Mouse (Mus musculus) intestine, embryonic 14.5 days (tissue): ENCODE results near the gene Gm48551. TPM values are rescaled to one million over a fixed set of nuclear protein-coding genes. Genes with fewer than 3 reads are reported as not detected.
A peak's percentile ranks its signal among the peaks of the same experiment; 100 is the strongest.

ENCODE experiments used
- ATAC-seq: fragments of 200-750 bp; cut with Nextera tagmentation; replicated peaks from 2 replicates; pipeline ENCODE4 v1.8.0; 2017; ENCODE audit warnings: low read depth, moderate number of reproducible peaks, moderate TSS enrichment, moderate library complexity; ENCODE audit not compliant: low FRiP score, low TSS enrichment
- DNase-seq: peaks from one replicate; pipeline ENCODE4 v3.0.0-alpha.2; 2018; ENCODE audit warnings: low spot score
- H3K27ac ChIP-seq: fragments of 300-500 bp; sonication (generic); 2 replicates; pipeline ENCODE4 v1.5.1; 2014; ENCODE audit warnings: low read depth, mild to moderate bottlenecking, control low read depth
- H3K27me3 ChIP-seq: fragments of 300-500 bp; sonication (generic); replicated peaks from 2 replicates; pipeline ENCODE4 v1.6.1; 2014; ENCODE audit warnings: low read length, control low read depth; ENCODE audit not compliant: control insufficient read depth, insufficient read depth
- H3K36me3 ChIP-seq: fragments of 300-500 bp; sonication (generic); 2 replicates; pipeline ENCODE4 v1.6.1; 2014; ENCODE audit warnings: low read length, control low read depth; ENCODE audit not compliant: control insufficient read depth, insufficient read depth
- H3K4me1 ChIP-seq: fragments of 300-500 bp; sonication (generic); replicated peaks from 2 replicates; pipeline ENCODE4 v1.6.1; 2014; ENCODE audit warnings: low read length, control low read depth, mixed read lengths; ENCODE audit not compliant: control insufficient read depth, insufficient read depth
- H3K4me2 ChIP-seq: fragments of 300-500 bp; sonication (generic); 2 replicates; pipeline ENCODE4 v1.6.1; 2014; ENCODE audit warnings: low read length
- H3K4me3 ChIP-seq: fragments of 300-500 bp; sonication (generic); 2 replicates; pipeline ENCODE4 v1.5.1; 2014; ENCODE audit warnings: low read depth, low read length, control low read depth, mixed read lengths
- H3K9ac ChIP-seq: fragments of 300-500 bp; sonication (generic); 2 replicates; pipeline ENCODE4 v1.6.1; 2014; ENCODE audit warnings: mild to moderate bottlenecking, low read length
- H3K9me3 ChIP-seq: fragments of 300-500 bp; sonication (generic); 2 replicates; pipeline ENCODE4 v1.6.1; 2016; ENCODE audit warnings: low read length, control low read depth; ENCODE audit not compliant: control insufficient read depth
- WGBS: fragments of 180-500 bp; shearing (Covaris S2); extraction: QIAGEN DNeasy Blood & Tissue Kit; methylation state at CpG from one replicate; pipeline ENCODE4 v1.1.7; 2014; 5-methylcytosine and 5-hydroxymethylcytosine counted together
- polyA plus RNA-seq: library from polyadenylated mRNA; unstranded; fragments of >200 nt; fragmentation: Nextera tagmentation; extraction: Ambion mirVana; gene quantifications from 2 replicates; pipeline ENCODE4 v1.2.1, GENCODE M21; 2014

Gm48551 gene
- polyA plus RNA-seq, 1 experiment from 2014 or later, result 4.2 TPM

DNA sequence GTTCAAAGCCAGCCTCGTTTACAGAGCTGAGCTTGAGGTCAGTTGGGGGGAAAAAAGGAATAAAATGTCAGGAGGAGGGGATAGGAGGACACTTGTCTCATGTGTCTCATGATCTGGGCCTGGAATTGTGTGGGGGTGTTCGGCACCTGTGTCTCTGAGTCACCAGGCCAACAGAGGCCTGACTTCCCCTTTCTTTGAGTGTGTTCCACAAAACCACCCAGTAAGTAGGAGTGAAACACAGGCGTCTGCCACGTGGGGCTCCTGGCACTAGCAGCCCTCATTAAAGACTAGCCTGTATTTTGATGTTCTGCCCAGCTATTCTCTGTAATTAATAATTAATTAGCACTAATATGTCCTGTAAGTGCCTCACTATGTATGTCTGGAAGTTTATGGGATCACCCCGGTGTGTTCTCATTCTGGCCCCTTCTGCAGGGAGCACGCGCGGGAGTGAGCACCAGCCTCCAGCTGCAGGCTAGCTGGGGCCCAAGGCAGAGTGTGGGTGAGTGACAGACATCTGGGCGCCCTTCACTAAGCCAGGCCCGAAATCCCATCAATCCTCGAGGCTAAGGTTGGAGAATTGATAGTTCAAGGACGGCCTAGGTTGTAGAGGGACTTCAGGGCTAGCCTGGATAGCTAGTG is 27.8 kb upstream of the Gm48551 start:
- no peaks in the 10 kb centered on the region for H3K9me3 ChIP-seq
- H3K4me3 ChIP-seq, result no peak overlapping the region
- WGBS, result 58% methylated on average over 12 of the region's 12 CpGs
- peak overlapping the region; percentile 97 for H3K4me2 ChIP-seq
- H3K9ac ChIP-seq, result no peak overlapping the region
- no peaks in the 10 kb centered on the region for H3K36me3 ChIP-seq
- ATAC-seq (no peak), DNase-seq (no peak)
- peaks cover 18% of the 10 kb centered on the region for H3K4me1 ChIP-seq
- no peak overlapping the region for H3K27ac ChIP-seq
- no peaks in the 10 kb centered on the region for H3K27me3 ChIP-seq

DNA sequence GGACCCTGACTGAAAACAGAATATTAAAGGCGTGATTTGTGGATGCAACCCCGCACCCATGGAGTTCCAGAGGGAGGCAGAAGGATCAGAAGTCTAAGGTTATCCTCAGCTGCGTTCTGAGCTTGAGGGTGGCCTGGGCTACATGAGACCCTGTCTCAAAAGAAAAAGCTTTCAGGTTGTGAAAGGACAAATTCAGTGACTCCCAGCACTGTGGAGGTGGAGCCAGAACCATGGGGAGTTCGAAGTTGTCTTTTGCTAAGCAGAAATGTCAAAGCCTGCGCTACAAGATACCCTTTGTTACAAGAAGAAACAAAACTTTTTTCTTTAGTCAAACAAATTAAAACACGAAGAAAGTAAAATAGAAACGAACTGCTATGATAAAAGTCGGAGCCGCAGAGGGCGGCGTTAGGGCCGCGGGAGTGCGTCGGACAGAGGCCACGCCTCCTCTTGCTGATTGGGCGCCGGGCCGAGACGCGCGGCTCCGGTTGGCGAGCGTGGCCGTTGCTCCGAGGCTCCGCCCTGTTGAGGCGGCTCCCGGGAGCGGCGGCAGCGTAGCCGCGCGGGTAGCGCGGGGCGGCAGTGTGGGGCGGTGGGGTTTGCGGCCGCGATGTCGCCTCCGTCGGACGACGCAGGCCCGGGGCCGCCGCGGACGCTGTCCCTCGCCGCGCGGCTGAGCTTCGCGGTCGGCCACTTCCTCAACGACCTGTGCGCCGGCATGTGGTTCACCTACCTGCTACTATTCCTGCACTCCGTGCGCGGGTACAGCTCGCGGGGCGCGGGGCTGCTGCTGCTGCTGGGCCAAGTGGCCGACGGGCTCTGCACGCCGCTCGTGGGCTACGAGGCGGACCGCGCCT is 27.0 kb upstream of the Gm48551 start, which contains the start of gene Mfsd12:
Gene Mfsd12, plus strand, starts transcription at position 501 of the 854 bp plus-strand sequence.
- H3K27ac ChIP-seq, result no peak within 1 kb of the TSS
- H3K4me1 ChIP-seq, result peaks cover 18% of the 10 kb centered on the region
- peak within 1 kb of the TSS; percentile 73 for H3K9ac ChIP-seq
- ATAC-seq (peak; percentile 82), DNase-seq (no peak)
- H3K27me3 ChIP-seq, result no peaks in the 10 kb centered on the region
- H3K9me3 ChIP-seq, result no peaks in the 10 kb centered on the region
- peak within 1 kb of the TSS; percentile 97 for H3K4me2 ChIP-seq
- peak within 1 kb of the TSS; percentile 71 for H3K4me3 ChIP-seq
- WGBS, result 2% methylated on average over 78 of the region's 79 CpGs
- peaks cover 6% of the 10 kb centered on the region; the same call in 1 of the 2 replicates for H3K36me3 ChIP-seq

DNA sequence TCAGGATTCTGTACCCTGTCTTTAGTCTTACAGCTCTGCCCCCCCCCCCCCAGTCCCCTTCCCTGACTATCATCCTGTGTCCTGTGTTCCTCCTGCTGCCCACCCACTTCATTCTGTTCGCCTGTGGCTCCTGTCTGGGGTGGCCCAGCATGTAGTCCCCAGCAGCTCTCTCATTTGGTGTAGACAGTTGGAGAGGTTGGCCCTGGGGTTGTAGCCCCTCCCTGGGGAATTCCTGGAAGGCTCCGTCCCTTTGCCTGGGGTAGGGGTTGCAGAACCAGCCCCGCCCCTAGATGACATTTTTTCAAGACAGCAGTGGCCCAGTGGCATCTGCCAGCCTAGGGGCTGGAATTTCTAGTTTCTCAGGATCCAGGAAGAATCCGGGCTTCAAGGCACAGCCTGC is 26.1 kb upstream of the Gm48551 start:
- Histone ChIP-seq H3K27ac (no peak overlapping the region), H3K27me3 (peaks cover 8% of the 10 kb centered on the region), H3K9me3 (no peaks in the 10 kb centered on the region), H3K9ac (peak overlapping the region; percentile 73), H3K4me3 (peak overlapping the region; percentile 71), H3K36me3 (peaks cover 9% of the 10 kb centered on the region; the same call in 1 of the 2 replicates), H3K4me1 (peaks cover 18% of the 10 kb centered on the region), H3K4me2 (peak overlapping the region; percentile 97)
- 38% methylated on average over 4 of the region's 4 CpGs for WGBS
- no peak for DNase-seq
- no peak for ATAC-seq

DNA sequence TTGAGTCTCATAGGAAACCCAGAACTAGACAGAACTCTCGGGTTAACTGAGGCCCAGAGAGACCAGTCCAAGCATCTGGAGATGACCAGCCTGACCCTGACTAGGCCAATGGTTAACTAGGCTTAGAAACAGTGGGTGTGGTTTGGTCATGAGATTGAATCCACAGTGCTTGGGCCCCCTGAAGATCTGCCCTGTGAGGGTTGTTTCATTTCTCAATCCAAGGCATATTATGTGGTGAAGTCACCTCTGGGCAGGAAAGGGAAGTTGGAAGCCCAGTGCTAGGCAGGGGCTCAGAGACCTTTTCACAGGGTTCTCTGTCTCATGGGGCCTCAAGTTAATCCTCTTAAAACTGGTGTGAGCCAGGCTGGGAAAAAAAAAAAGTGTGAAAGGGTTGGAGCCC is 25.4 kb upstream of the Gm48551 start:
- H3K36me3 ChIP-seq, result peaks cover 9% of the 10 kb centered on the region; the same call in 1 of the 2 replicates
- DNase-seq, result no peak
- no peak for ATAC-seq
- 56% methylated on average over 1 of the region's 1 CpGs for WGBS
- peaks cover 14% of the 10 kb centered on the region for H3K27me3 ChIP-seq
- no peak overlapping the region for H3K4me3 ChIP-seq
- no peak overlapping the region for H3K27ac ChIP-seq
- peaks cover 21% of the 10 kb centered on the region for H3K4me1 ChIP-seq
- H3K9me3 ChIP-seq, result no peaks in the 10 kb centered on the region
- no peak overlapping the region for H3K9ac ChIP-seq
- H3K4me2 ChIP-seq, result peak overlapping the region; percentile 97

DNA sequence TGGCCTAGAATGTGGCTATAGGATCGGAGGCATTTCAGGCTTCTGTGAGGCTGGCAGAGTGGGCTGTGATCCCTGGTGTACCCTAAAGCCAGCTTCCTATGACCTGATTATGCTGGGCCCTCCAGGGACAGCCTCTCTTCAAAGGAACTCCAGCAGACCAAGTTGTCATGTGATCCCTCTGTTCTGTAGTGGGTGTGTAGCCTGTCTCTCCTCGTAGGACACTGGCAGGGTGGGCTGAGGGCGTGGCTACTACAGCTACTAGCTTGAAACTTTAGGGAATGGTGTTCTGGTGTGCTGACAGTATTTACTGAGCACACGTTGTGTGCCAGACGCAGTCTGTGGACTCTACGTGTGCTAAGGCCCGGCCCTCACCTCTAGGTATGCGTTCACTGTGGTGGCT is 23.5 kb upstream of the Gm48551 start:
- H3K9me3 ChIP-seq, result no peaks in the 10 kb centered on the region
- 60% methylated on average over 8 of the region's 8 CpGs for WGBS
- H3K27ac ChIP-seq, result no peak overlapping the region
- no peak for ATAC-seq
- no peak for DNase-seq
- H3K36me3 ChIP-seq, result peaks cover 9% of the 10 kb centered on the region; the same call in 1 of the 2 replicates
- peaks cover 29% of the 10 kb centered on the region for H3K27me3 ChIP-seq
- H3K9ac ChIP-seq, result no peak overlapping the region
- H3K4me2 ChIP-seq, result no peak overlapping the region
- no peak overlapping the region for H3K4me3 ChIP-seq
- peaks cover 37% of the 10 kb centered on the region for H3K4me1 ChIP-seq

DNA sequence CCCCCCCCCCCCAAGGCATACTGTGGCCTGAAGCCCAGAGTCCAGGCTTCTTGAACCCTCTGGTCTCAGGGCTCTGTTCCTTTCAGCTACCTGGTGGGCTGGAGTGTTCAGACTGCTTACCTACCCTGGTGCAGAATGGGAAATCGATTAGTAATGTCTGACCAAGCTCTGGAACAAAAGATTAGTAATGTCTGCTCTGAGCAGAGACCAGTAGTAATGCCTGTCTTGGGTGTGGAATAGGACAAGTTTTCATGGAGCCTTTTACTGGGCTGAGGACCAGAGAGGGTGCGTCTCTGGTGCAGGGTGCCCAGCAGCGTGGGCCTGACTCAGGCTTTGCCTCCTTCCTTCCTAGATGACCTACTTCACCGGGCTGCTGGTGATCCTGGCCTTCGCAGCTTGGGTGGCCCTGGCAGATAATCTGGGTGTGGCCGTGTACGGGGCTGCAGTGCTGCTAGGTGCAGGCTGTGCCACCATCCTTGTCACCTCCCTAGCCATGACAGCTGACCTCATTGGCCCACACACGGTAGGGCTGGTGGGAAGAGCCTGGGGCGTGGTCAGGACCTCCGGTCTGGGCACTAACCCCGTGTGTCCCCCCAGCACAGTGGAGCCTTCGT is 21.8 kb upstream of the Gm48551 start:
- Histone ChIP-seq H3K27me3 (peaks cover 29% of the 10 kb centered on the region), H3K36me3 (peaks cover 19% of the 10 kb centered on the region), H3K27ac (no peak overlapping the region), H3K9ac (no peak overlapping the region), H3K9me3 (no peaks in the 10 kb centered on the region), H3K4me3 (no peak overlapping the region), H3K4me2 (no peak overlapping the region), H3K4me1 (peaks cover 31% of the 10 kb centered on the region)
- WGBS, result 71% methylated on average over 12 of the region's 12 CpGs
- ATAC-seq (no peak), DNase-seq (no peak)

DNA sequence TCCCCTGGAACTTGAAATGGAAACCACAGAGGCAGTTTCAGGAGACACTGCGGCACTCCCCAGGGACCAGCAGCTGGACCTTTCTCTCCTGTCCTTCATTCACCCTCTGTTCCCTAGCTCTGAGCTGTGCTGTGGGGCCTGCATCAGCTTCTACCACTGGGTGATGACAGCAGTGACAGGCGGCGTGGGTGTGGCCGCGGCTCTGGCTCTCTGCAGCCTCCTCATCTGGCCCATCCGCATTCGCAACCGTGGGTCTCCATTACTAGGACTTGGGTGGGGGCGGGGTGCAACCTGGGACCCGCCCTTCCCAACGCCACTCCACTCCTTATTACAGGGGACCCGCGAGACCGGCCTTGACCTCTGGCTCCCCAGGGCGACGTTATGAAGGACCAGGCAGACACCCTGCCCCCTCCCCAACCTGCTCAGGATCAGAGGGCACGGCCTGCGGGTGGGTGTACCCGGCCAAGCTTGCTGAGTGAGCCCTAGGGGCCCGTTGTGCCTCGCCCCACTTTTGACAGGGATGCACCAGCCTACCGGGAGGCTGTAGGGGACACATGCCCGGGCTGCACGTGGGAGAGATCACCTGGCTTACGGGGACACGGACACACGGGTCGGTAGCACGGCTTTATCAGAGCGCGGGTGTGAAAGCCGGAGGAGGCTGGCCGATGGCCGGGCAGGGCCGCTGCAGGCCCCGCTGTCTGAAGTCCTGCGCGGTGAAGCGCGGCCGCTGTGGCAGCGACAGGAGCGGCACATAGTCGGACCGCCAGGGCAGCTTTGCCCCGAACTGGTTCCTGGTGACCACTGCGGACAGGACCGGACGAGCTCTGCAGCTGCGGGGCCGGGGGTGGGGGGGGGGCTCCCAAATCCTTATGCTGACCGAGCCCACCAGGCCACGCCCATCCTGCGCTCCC is 20.6 kb upstream of the Gm48551 start:
- Histone ChIP-seq H3K9ac (0 out of 2 replicates have a peak overlapping the region, but pooled peaks have one; percentile 5), H3K27me3 (peaks cover 29% of the 10 kb centered on the region), H3K4me2 (peak overlapping the region; percentile 56), H3K4me1 (peaks cover 21% of the 10 kb centered on the region), H3K4me3 (peak overlapping the region; percentile 32), H3K9me3 (no peaks in the 10 kb centered on the region), H3K27ac (no peak overlapping the region), H3K36me3 (peaks cover 31% of the 10 kb centered on the region)
- ATAC-seq, result no peak; the same call in 1 of the 2 replicates
- DNase-seq, result no peak
- WGBS, result 14% methylated on average over 53 of the region's 54 CpGs

DNA sequence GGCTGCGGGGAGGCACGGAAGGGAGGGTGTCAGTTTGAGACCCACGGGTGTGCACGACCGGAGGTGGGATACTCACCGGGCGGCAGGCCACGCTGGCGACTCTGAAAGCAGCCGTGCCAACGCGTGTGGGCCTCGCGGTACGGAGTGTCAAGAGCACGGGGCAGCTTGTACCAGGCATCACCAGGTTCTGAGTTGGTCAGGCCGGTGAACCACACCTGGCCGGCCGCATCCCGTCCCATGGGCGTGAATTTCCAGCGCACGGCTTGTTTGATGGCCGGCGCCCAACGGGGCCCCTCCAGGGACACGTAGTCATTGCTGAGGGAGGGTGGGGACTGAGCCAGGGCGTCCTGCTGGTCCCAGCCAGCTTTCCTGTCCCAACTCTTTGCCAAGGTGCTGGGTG is 19.6 kb upstream of the Gm48551 start:
- Histone ChIP-seq H3K4me1 (peaks cover 19% of the 10 kb centered on the region), H3K4me2 (peak overlapping the region; percentile 56), H3K27ac (no peak overlapping the region), H3K9me3 (no peaks in the 10 kb centered on the region), H3K27me3 (peaks cover 29% of the 10 kb centered on the region), H3K36me3 (peaks cover 41% of the 10 kb centered on the region), H3K4me3 (peak overlapping the region; percentile 32; the same call in 1 of the 2 replicates), H3K9ac (0 out of 2 replicates have a peak overlapping the region, but pooled peaks have one; percentile 16)
- WGBS, result 11% methylated on average over 28 of the region's 28 CpGs
- DNase-seq (no peak), ATAC-seq (peak; percentile 6; the same call in 1 of the 2 replicates)
